Mouse (Mus musculus): ENCODE results near the gene Wap.

Wap gene

GRCm38 (mm10) chr11:6596205-6596604, 42.2 kb downstream of the Wap start:
- 87% methylated on average over 6 of the region's 6 CpGs for WGBS

DNA sequence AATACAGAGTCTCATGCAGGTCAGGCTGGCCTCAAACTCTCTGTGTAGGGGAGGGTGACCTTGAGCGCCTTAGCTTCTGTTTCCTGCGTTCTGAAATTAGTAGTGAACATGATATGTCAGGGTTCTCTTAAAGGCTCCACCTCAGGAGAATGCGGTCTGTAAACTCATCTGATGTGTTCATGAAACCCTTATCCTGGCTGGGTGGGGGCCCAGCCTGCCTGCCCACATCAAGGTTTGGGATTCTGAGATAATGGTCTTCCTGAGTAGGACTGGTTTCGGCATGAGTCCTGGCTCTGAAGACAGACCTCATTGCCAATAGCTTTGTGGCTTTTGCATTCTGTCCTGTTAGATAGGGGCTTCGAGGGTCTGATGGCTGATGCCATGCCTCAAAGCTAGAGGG, 43.1 kb downstream of the Wap start:
- 85% methylated on average over 5 of the region's 5 CpGs for WGBS

DNA sequence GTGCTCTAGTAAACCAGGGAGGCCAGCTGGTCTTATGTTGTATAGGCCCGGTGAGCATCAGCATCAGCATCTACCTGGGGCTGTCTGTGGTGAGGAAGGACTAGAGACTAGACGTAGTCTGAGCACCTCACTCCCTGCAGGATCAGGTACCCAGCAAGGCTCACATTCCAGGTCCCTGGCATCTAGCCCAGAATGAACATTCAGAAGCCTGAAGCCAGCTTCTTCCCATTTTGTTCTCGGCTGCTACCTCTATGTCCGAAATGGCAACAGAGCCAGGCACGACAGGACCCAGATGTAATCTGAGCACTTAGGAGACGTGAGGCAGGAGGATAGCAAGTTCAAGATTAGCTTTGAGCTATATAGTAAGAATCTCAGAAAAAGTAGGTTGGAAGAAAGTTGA, 43.6 kb downstream of the Wap start:
- WGBS = 61% methylated on average over 6 of the region's 6 CpGs

DNA sequence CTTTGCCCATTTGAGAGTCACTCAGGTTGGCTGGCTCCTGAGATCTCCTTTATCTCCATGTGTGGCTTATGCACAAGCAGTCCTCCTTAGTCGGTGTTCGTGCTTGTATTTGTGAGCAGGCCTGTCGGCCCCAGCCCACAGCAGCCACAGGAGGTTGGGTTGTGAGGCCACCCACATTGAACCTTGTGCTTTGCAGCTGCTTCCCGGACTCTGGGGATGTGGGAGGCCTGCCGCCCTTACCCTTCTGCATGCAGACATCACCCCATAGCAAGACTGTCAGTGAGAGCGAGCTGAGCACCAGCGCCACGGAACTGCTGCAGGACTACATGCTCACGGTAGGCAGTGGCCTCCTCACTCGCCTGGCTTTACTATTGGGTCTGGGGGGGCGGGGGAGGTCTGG, 45.0 kb downstream of the Wap start:
- WGBS = 58% methylated on average over 11 of the region's 11 CpGs

GRCm38 (mm10) chr11:6590933-6591675, 47.3 kb downstream of the Wap start:
- WGBS = 84% methylated on average over 10 of the region's 10 CpGs

GRCm38 (mm10) chr11:6589838-6590237, 48.6 kb downstream of the Wap start:
- WGBS = 94% methylated on average over 7 of the region's 7 CpGs

DNA sequence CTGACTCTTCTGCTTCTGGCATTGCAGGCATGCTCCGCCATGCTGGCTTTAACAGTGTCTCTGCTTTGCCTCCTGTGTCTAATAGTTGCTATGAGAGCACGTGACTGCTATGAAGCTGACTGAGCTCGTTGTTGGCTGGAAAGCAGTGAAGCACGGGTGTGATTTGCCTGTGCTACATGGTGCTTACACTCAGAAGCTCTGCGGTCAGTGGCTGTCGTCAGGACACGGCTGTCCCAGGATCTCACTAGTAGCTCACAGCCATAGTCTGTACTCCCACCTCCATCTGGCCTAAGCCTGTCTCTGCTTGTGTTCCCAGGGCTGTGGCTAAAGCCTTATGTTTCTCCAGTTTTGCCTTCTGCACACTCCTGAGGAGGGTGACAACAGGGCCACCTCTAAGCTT, 50.1 kb downstream of the Wap start:
- WGBS = 68% methylated on average over 7 of the region's 7 CpGs

DNA sequence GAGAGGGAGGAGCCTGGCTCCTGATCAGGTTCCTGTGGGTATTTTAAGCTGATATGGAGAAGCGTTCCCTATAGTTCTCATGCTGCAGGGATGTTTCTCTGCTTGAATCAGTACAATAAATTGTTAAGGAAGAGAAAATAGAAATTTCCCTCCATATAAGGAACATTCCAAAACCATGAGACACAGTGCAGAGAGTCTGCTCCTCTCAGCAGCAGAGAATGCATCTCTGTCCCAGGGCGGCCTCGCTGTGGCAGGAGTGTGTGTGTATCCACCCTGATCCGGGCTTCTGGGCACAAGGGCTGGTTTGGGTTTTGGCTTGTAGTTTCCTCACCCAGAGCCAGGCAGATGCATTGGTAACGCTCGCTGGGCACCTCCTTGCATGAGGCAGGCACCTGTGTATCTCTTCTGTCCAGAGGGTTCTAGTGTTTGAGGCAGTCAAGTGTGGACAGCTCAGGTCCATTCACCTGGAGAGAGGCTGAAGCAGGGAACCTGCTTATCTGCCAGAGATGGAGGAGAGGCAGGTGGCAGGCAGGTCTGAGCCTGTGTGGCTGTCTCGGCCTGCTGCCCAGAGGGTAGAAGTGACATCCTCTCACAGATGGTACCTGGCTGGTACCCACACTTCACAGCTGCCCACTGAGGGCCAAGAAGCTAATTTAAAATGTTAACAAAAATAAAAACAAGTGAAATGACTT, 51.0 kb downstream of the Wap start:
- WGBS = 80% methylated on average over 7 of the region's 7 CpGs

- 51% methylated on average over 3 of the region's 3 CpGs for WGBS
Observed at GRCm38 (mm10) chr11:6586660-6587059, 51.8 kb downstream of the Wap start.

GRCm38 (mm10) chr11:6585748-6586147, 52.7 kb downstream of the Wap start:
- 90% methylated on average over 8 of the region's 8 CpGs for WGBS
